Comparison of ENCODE assay signal across 8 mouse cellular contexts in the genomic region with DNA sequence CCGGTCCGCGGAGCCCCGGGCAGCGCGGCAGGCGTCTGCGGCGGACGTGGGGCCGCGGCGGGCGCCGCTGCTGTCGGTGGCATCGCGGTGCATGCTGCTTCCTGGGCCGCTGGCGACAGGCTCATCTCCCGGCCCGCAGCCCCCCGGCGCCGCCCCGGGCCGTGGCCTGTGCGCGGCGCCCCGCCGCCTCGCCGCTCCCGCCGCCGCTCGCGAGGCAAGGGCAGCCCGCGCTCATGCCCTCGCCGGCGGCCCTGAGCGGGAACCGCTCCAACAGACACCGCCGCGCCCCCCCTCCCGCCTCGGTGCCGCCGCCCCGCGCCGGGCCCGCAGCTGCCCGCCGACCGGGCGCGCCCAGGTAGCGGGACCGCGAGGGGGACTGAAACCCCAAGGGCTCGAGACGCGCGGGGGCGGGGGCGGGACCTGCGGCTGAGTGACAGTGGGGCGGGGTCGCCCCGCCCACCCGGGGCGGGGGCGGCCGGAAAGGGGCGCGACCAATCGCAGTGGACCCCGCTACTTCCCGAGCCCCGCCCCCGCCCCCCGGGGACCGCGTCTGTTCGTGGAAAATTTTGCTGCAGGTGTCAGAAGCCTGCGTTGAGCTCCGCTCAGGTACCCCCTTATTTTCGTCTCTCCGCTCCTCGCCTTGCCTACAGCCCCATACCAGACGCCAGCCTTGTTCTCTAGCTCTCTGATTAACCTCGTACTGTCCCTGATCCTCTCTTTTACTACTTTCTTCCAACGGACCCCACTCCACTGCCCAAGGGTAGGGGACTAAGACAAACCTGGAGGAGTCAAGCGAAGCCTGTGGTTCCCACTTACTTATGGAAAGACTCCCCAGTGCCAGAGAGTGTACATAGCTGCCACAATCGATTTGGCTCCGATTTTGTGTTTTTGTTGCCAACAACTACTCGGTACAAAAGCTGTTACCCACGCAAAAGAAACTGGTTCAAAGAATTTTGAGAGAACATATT. TPM values are rescaled to one million over a fixed set of nuclear protein-coding genes. Genes with fewer than 3 reads are reported as not detected.
DNase-seq lines count a peak whose midpoint lies in the region; ATAC-seq and TF ChIP-seq lines count a peak whose summit lies in the region.

A gene (minus strand): TSS at position 96 of the 968 bp plus-strand sequence.

- peak; percentile 86 for DNase-seq in G1E (ENCODE audit: low spot score)
- DNase-seq in cerebellum, adult 11-12 months, result peak; percentile 95
- peak; percentile 87 to 88 for DNase-seq in heart, postnatal 36 days
- peak; percentile 82 for DNase-seq in layer of hippocampus, adult 9-11 months
- DNase-seq in lung, postnatal 0 days (ENCODE audit: low spot score), result peak; percentile 83
- DNase-seq in ovary, postnatal 14 days (ENCODE audit: low spot score), result peak; percentile 65
- peak; percentile 93 to 96 for DNase-seq in thymus, postnatal 10 days (ENCODE audit: low spot score in 2 of 2)

- peaks cover 38% of the 10 kb centered on the region for H3K4me1 ChIP-seq in G1E (ENCODE audit: insufficient read depth, low read depth, low read length)
- peaks cover 17% of the 10 kb centered on the region for H3K4me1 ChIP-seq in forebrain, embryonic 16.5 days (replicated peaks; ENCODE audit: control insufficient read depth, insufficient read depth, low read length)
- peaks cover 4% of the 10 kb centered on the region; the same call in 1 of the 2 replicates for H3K4me1 ChIP-seq in lung, postnatal 0 days (ENCODE audit: insufficient read depth, low read depth, low read length)

- H3K4me3 ChIP-seq in G1E (ENCODE audit: low read depth, low read length), result peak within 1 kb of the TSS; percentile 92
- H3K4me3 ChIP-seq in forebrain, embryonic 16.5 days (replicated peaks; ENCODE audit: low read length), result peak within 1 kb of the TSS; percentile 89
- H3K4me3 ChIP-seq in lung, postnatal 0 days (ENCODE audit: low read depth, low read length), result peak within 1 kb of the TSS; percentile 87

- H3K9me3 ChIP-seq in G1E (replicated peaks), result no peaks in the 10 kb centered on the region
- no peaks in the 10 kb centered on the region for H3K9me3 ChIP-seq in forebrain, embryonic 16.5 days (ENCODE audit: control insufficient read depth, low read length)
- no peaks in the 10 kb centered on the region for H3K9me3 ChIP-seq in lung, postnatal 0 days (ENCODE audit: low read length)

- peak within 1 kb of the TSS; percentile 53 for H3K27ac ChIP-seq in forebrain, embryonic 16.5 days (ENCODE audit: low read length)
- H3K27ac ChIP-seq in lung, postnatal 0 days (ENCODE audit: low read length), result peak within 1 kb of the TSS; percentile 76

- peaks cover 5% of the 10 kb centered on the region; the same call in 1 of the 2 replicates for H3K27me3 ChIP-seq in G1E (ENCODE audit: insufficient read depth, low read length)
- peaks cover 5% of the 10 kb centered on the region for H3K27me3 ChIP-seq in forebrain, embryonic 16.5 days (replicated peaks; ENCODE audit: control insufficient read depth, insufficient read depth, low read length)
- H3K27me3 ChIP-seq in lung, postnatal 0 days (replicated peaks; ENCODE audit: insufficient read depth, low read length), result no peaks in the 10 kb centered on the region

- 1% methylated on average over 79 of the region's 103 CpGs for WGBS in forebrain, embryonic 16.5 days
- 3% methylated on average over 45 of the region's 103 CpGs for WGBS in lung, postnatal 0 days

- no peak for TF ChIP-seq EP300 in lung, postnatal 0 days (IDR thresholded peaks at IDR 0.05)

- ATAC-seq in G1E (ENCODE audit: extremely low read depth, insufficient number of reproducible peaks, low FRiP score, poor library complexity, severe bottlenecking), result peak; percentile 57
- peak; percentile 85 for ATAC-seq in forebrain, embryonic 16.5 days
- peak; percentile 93 for ATAC-seq in lung, postnatal 0 days

- peaks cover 9% of the 10 kb centered on the region for H3K36me3 ChIP-seq in G1E (replicated peaks)
- no peaks in the 10 kb centered on the region for H3K36me3 ChIP-seq in forebrain, embryonic 16.5 days (ENCODE audit: control insufficient read depth, insufficient read depth)
- H3K36me3 ChIP-seq in lung, postnatal 0 days (ENCODE audit: insufficient read depth, low read length), result no peaks in the 10 kb centered on the region

- H3K4me2 ChIP-seq in forebrain, embryonic 16.5 days (ENCODE audit: low read length), result peak within 1 kb of the TSS; percentile 90
- H3K4me2 ChIP-seq in lung, postnatal 0 days (replicated peaks; ENCODE audit: low read depth, low read length), result peak within 1 kb of the TSS; percentile 92

- peak within 1 kb of the TSS; percentile 86 for H3K9ac ChIP-seq in forebrain, embryonic 16.5 days (replicated peaks; ENCODE audit: low read depth, low read length)
- peak within 1 kb of the TSS; percentile 55 for H3K9ac ChIP-seq in lung, postnatal 0 days (replicated peaks; ENCODE audit: low read depth)

- intact Hi-C loops in heart, postnatal 36 days (cut with DNase I), result no loop called here

- TF ChIP-seq CTCF in G1E (IDR thresholded peaks at IDR 0.05; ENCODE audit: low read depth, low read length), result no peak
- TF ChIP-seq CTCF in lung, postnatal 0 days (IDR thresholded peaks at IDR 0.05), result no peak

RNA-seq across cellular contexts. Expression of the gene that starts here (rescaled TPM):
- 16.9 and 17.4 TPM in 2 replicates for total RNA-seq in G1E (2014; fragmentation: Nextera tagmentation)
- total RNA-seq in G1E (2017), result 34.1 and 38.8 TPM in 2 replicates
- 10.5 and 13.3 TPM in 2 replicates for polyA plus RNA-seq in G1E (2012)
- 4.9 and 6.1 TPM in 2 replicates for polyA plus RNA-seq in forebrain, embryonic 16.5 days (2015; fragmentation: Nextera tagmentation; extraction: Ambion mirVana)
- 10 to 100 TPM; 10.5 to 10.8 TPM for total RNA-seq in heart, postnatal 36 days (2021)
- polyA plus RNA-seq in lung, postnatal 0 days (2015; fragmentation: Nextera tagmentation; extraction: Ambion mirVana), result 34.5 and 35.2 TPM in 2 replicates

Comparison
In these comparisons a context has a peak if more than half of its experiments do, and no peak if none do; other contexts are left out.
1. Peak in every context shown above with its lines: DNase-seq, ATAC-seq, H3K4me3 ChIP-seq and H3K27ac ChIP-seq.